Mouse (Mus musculus) CH12.LX (cell line): ENCODE results near the gene Kcnk16. TPM values are rescaled to one million over a fixed set of nuclear protein-coding genes. Genes with fewer than 3 reads are reported as not detected.

ENCODE experiments used
- DNase-seq: peaks from one replicate; pipeline ENCODE4 v3.0.0-alpha.2; 2013; ENCODE audit errors: extremely low read depth
- H3K27ac ChIP-seq: 2 replicates; pipeline ENCODE4 v1.5.1; 2012; ENCODE audit warnings: low read depth, mild to moderate bottlenecking, control low read depth, moderate library complexity; ENCODE audit not compliant: insufficient read depth
- H3K27me3 ChIP-seq: replicated peaks from 2 replicates; pipeline ENCODE3; 2012; ENCODE audit warnings: inconsistent platforms
- H3K36me3 ChIP-seq, 2 experiments: replicated peaks in 1 of 2; 2 replicates each; pipeline versions ENCODE3 to v1.6.1; 2012; ENCODE audit warnings: inconsistent platforms in 1 of 2, low read length in 1 of 2, mild to moderate bottlenecking in 1 of 2, mixed read lengths in 1 of 2, moderate library complexity in 1 of 2; ENCODE audit not compliant: control insufficient read depth in 1 of 2, insufficient read depth in 1 of 2
- H3K4me1 ChIP-seq, 2 experiments: 2 replicates each; pipeline ENCODE4 v1.6.1; 2012; ENCODE audit warnings: inconsistent platforms in 1 of 2, moderate library complexity in 1 of 2; ENCODE audit not compliant: insufficient read depth in 2 of 2, control insufficient read depth in 1 of 2
- H3K4me2 ChIP-seq: 2 replicates; pipeline ENCODE4 v1.6.1; 2012; ENCODE audit warnings: low read depth, mild to moderate bottlenecking, control low read depth; ENCODE audit not compliant: poor library complexity, insufficient read depth, severe bottlenecking
- H3K4me3 ChIP-seq, 3 experiments: fragments of 150-350 bp in 1 of 3; sonication (generic) in 1 of 3; replicated peaks in 1 of 3; 2 replicates each; pipeline versions ENCODE3 to v1.5.1; 2011 to 2012; ENCODE audit warnings: low read depth in 2 of 3, low read length in 2 of 3, mild to moderate bottlenecking in 2 of 3, moderate library complexity in 2 of 3, control low read depth in 1 of 3, improper control_type of control experiment in 1 of 3, inconsistent platforms in 1 of 3, mixed read lengths in 1 of 3; ENCODE audit not compliant: poor library complexity in 1 of 3
- H3K79me2 ChIP-seq: replicated peaks from 2 replicates; pipeline ENCODE4 v1.6.1; 2012; ENCODE audit warnings: mild to moderate bottlenecking, moderate library complexity; ENCODE audit not compliant: control insufficient read depth, poor library complexity, insufficient read depth, severe bottlenecking; ENCODE audit errors: extremely low read depth
- H3K9ac ChIP-seq: 2 replicates; pipeline ENCODE4 v1.6.1; 2012; ENCODE audit warnings: low read depth, mild to moderate bottlenecking, control low read depth, moderate library complexity; ENCODE audit not compliant: insufficient read depth
- H3K9me3 ChIP-seq: replicated peaks from 2 replicates; pipeline ENCODE3; 2012; ENCODE audit warnings: low read length, inconsistent platforms, mixed read lengths
- CHD1 ChIP-seq: IDR thresholded peaks from 2 replicates; pipeline ENCODE4 v1.6.1; 2012; ENCODE audit warnings: low read depth, low read length, improper control_type of control experiment, inconsistent platforms
- CTCF ChIP-seq, 2 experiments: IDR thresholded peaks in 1 of 2; conservative IDR thresholded peaks in 1 of 2; 2 replicates each; pipeline ENCODE4 v1.5.1; 2011 to 2012; ENCODE audit warnings: low read depth in 2 of 2, low read length in 2 of 2, improper control_type of control experiment in 1 of 2, inconsistent platforms in 1 of 2, mild to moderate bottlenecking in 1 of 2, moderate library complexity in 1 of 2
- E2F4 ChIP-seq: IDR thresholded peaks from 2 replicates; pipeline ENCODE4 v1.6.1; 2011; ENCODE audit warnings: low read depth, low read length, improper control_type of control experiment; ENCODE audit not compliant: insufficient replicate concordance
- GABPA ChIP-seq: IDR thresholded peaks from 2 replicates; pipeline ENCODE4 v1.6.1; 2012; ENCODE audit warnings: low read depth, low read length, improper control_type of control experiment, inconsistent platforms; ENCODE audit not compliant: insufficient replicate concordance
- IRF4 ChIP-seq: IDR thresholded peaks from 2 replicates; pipeline ENCODE4 v1.6.1; 2014; ENCODE audit warnings: low read depth, mild to moderate bottlenecking, inconsistent platforms, low read length, improper control_type of control experiment
- MAFK ChIP-seq: IDR thresholded peaks from 2 replicates; pipeline ENCODE4 v1.6.1; 2011; ENCODE audit warnings: low read length, improper control_type of control experiment; ENCODE audit not compliant: insufficient replicate concordance
- MAZ ChIP-seq: IDR thresholded peaks from 2 replicates; pipeline ENCODE4 v1.6.1; 2012; ENCODE audit warnings: low read depth, mild to moderate bottlenecking, inconsistent platforms, low read length, improper control_type of control experiment, moderate library complexity
- MEF2A ChIP-seq: IDR thresholded peaks from 2 replicates; pipeline ENCODE4 v1.6.1; 2014; ENCODE audit warnings: low read depth, mild to moderate bottlenecking, inconsistent platforms, low read length, improper control_type of control experiment, borderline replicate concordance
- MYC ChIP-seq: IDR thresholded peaks from 2 replicates; pipeline ENCODE4 v1.6.1; 2011; ENCODE audit warnings: low read depth, mild to moderate bottlenecking, improper control_type of control experiment, low read length
- NELFE ChIP-seq: IDR thresholded peaks from 2 replicates; pipeline ENCODE4 v1.6.1; 2011; ENCODE audit warnings: low read depth, low read length, improper control_type of control experiment
- NRF1 ChIP-seq: IDR thresholded peaks from 2 replicates; pipeline ENCODE4 v1.6.1; 2014; ENCODE audit warnings: low read depth, mild to moderate bottlenecking, inconsistent platforms, low read length, improper control_type of control experiment, moderate library complexity
- PAX5 ChIP-seq: IDR thresholded peaks from 2 replicates; pipeline ENCODE4 v1.6.1; 2012; ENCODE audit warnings: low read length, inconsistent platforms, mixed read lengths
- POLR2A ChIP-seq: IDR thresholded peaks from 2 replicates; pipeline ENCODE4 v1.6.1; 2011; ENCODE audit warnings: low read depth, mild to moderate bottlenecking, improper control_type of control experiment, low read length
- POLR2AphosphoS2 ChIP-seq: IDR thresholded peaks from 2 replicates; pipeline ENCODE4 v1.6.1; 2011; ENCODE audit warnings: low read depth, low read length, improper control_type of control experiment
- RCOR1 ChIP-seq: conservative IDR thresholded peaks from 2 replicates; pipeline ENCODE4 v1.6.1; 2012; ENCODE audit warnings: low read depth, mild to moderate bottlenecking, inconsistent platforms, low read length, improper control_type of control experiment
- SIN3A ChIP-seq: IDR thresholded peaks from 2 replicates; pipeline ENCODE4 v1.6.1; 2012; ENCODE audit warnings: low read length, improper control_type of control experiment, inconsistent platforms
- TCF12 ChIP-seq: IDR thresholded peaks from 2 replicates; pipeline ENCODE4 v1.6.1; 2014; ENCODE audit warnings: low read depth, mild to moderate bottlenecking, inconsistent platforms, low read length, improper control_type of control experiment
- USF1 ChIP-seq: IDR thresholded peaks from 2 replicates; pipeline ENCODE4 v1.6.1; 2014; ENCODE audit warnings: low read depth, mild to moderate bottlenecking, inconsistent platforms, low read length, improper control_type of control experiment
- USF2 ChIP-seq: conservative IDR thresholded peaks from 2 replicates; pipeline ENCODE4 v1.6.1; 2011; ENCODE audit warnings: low read depth, low read length, improper control_type of control experiment
- ZMIZ1 ChIP-seq: IDR thresholded peaks from 2 replicates; pipeline ENCODE4 v1.6.1; 2012; ENCODE audit warnings: low read depth, mild to moderate bottlenecking, inconsistent platforms, low read length, improper control_type of control experiment
- ZNF384 ChIP-seq: IDR thresholded peaks from 2 replicates; pipeline ENCODE4 v1.6.1; 2012; ENCODE audit warnings: low read depth, low read length, improper control_type of control experiment, inconsistent platforms
- dilution Hi-C: fragments of 300-500 bp; cut with MboI; formaldehyde crosslinking; loops from 2 replicates; pipeline ENCODE4 v1.14.3; 2020; ENCODE audit warnings: low sequenced_read_pairs; ENCODE audit not compliant: extremely low pct_unique_long_range_greater_than_20kb, extremely low pct_ligation_motif_present
- in situ Hi-C: fragments of 300-500 bp; cut with MboI; formaldehyde crosslinking; loops from 3 replicates; pipeline ENCODE4 v1.14.3; 2019; ENCODE audit warnings: low sequenced_read_pairs, low pct_ligation_motif_present, low pct_unique_long_range_greater_than_20kb, mixed read lengths
- polyA plus RNA-seq: library from polyadenylated mRNA; unstranded; fragments of >175 nt; gene quantifications from 2 replicates; pipeline ENCODE4 v1.2.1, GENCODE M21; 2012; ENCODE audit warnings: low read depth; ENCODE audit not compliant: insufficient read length
- total RNA-seq, 2 experiments: library from RNA; depleted of rRNA; stranded (reverse); fragments of 300-350 nt in 1 of 2; fragments of >200 nt in 1 of 2; gene quantifications; 2 replicates each; pipeline ENCODE4 v1.2.3; 2012 to 2014

The Kcnk16 gene
- total and polyA plus RNA-seq, 3 experiments: not detected

GRCm38 (mm10) chr14:20229437-20229836, 39.6 kb downstream of the Kcnk16 start:
- Histone ChIP-seq H3K36me3 (no peaks in the 10 kb centered on the region), H3K4me1 (no peaks in the 10 kb centered on the region), H3K4me2 (no peak overlapping the region), H3K9ac (no peak overlapping the region), H3K27ac (no peak overlapping the region), H3K79me2 (no peaks in the 10 kb centered on the region), H3K27me3 (peaks cover 2% of the 10 kb centered on the region), H3K9me3 (no peaks in the 10 kb centered on the region), H3K4me3 (no peak overlapping the region)
- dilution Hi-C loops (no loop called here), in situ Hi-C loops (loop anchor here (25.0 kb wide), 1 partner anchor 517 kb away; no protein-coding TSS in a partner anchor)
- DNase-seq: no peak
- TF ChIP-seq POLR2A: no peak
- no peak for TF ChIP-seq NRF1
- no peak for TF ChIP-seq POLR2AphosphoS2
- no peak for TF ChIP-seq ZNF384
- no peak for TF ChIP-seq CTCF (conservative IDR thresholded peaks at IDR 0.05 in 1 of 2, IDR thresholded peaks at IDR 0.05 in 1 of 2; ENCODE audit: low read depth in 2 of 2, low read length in 2 of 2)
- no peak for TF ChIP-seq GABPA
- TF ChIP-seq MYC: no peak
- TF ChIP-seq TCF12: no peak
- TF ChIP-seq USF1: no peak
- TF ChIP-seq MAFK: no peak
- TF ChIP-seq RCOR1: no peak
- no peak for TF ChIP-seq CHD1
- no peak for TF ChIP-seq MEF2A
- no peak for TF ChIP-seq SIN3A
- TF ChIP-seq USF2: no peak

- dilution Hi-C loops (no loop called here), in situ Hi-C loops (loop anchor here (25.0 kb wide), 1 partner anchor 516 kb away; no protein-coding TSS in a partner anchor)
- DNase-seq: no peak
- Histone ChIP-seq H3K4me3 (no peak overlapping the region), H3K4me2 (no peak overlapping the region), H3K27ac (no peak overlapping the region), H3K27me3 (peaks cover 2% of the 10 kb centered on the region)
- TF ChIP-seq NELFE (no peak), GABPA (no peak), MAZ (no peak), SIN3A (no peak), ZMIZ1 (no peak), CTCF (conservative IDR thresholded peaks at IDR 0.05 in 1 of 2, IDR thresholded peaks at IDR 0.05 in 1 of 2; ENCODE audit: low read depth in 2 of 2, low read length in 2 of 2) (no peak), IRF4 (no peak), E2F4 (no peak), PAX5 (no peak), ZNF384 (no peak), CHD1 (no peak)
- TF ChIP-seq, all 38 proteins: peak for 0
- H3K36me3 ChIP-seq: no peaks in the 10 kb centered on the region
- no peaks in the 10 kb centered on the region for H3K9me3 ChIP-seq
- no peaks in the 10 kb centered on the region for H3K79me2 ChIP-seq
- H3K9ac ChIP-seq: no peak overlapping the region
- no peaks in the 10 kb centered on the region for H3K4me1 ChIP-seq
Observed at GRCm38 (mm10) chr14:20228336-20228735, 40.7 kb downstream of the Kcnk16 start.
